Mouse (Mus musculus): Measurements from ENCODE around the gene Gm28635. TPM values are rescaled to one million over a fixed set of nuclear protein-coding genes. Genes with fewer than 3 reads are reported as not detected.

Gene Gm28635
- not detected in 2 replicates for total RNA-seq (2014; fragmentation: Nextera tagmentation)
- not detected in 2 replicates for total RNA-seq (2017)
- polyA plus RNA-seq (2012): not detected in 2 replicates

GRCm38 (mm10) chr2:84677968-84678880 is at the start of gene Gm28635, which contains the start of gene Med19:
Gene Gm28635, minus strand, starts transcription at chr2:84678041.
Gene Med19, plus strand, starts transcription at chr2:84678402.
- H3K9me3 ChIP-seq (replicated peaks): no peaks in the 10 kb centered on the region
- peaks cover 37% of the 10 kb centered on the region for H3K4me1 ChIP-seq (ENCODE audit: insufficient read depth, low read depth, low read length)
- no peak for TF ChIP-seq TAL1 (conservative IDR thresholded peaks at IDR 0.05; ENCODE audit: low read depth, low read length)
- DNase-seq (ENCODE audit: low spot score) (peak; percentile 90), ATAC-seq (ENCODE audit: extremely low read depth, insufficient number of reproducible peaks, low FRiP score, poor library complexity, severe bottlenecking) (peak; percentile 95)
- peaks cover 55% of the 10 kb centered on the region for H3K36me3 ChIP-seq (replicated peaks)
- peak within 1 kb of the TSS; percentile 98 for H3K4me3 ChIP-seq (ENCODE audit: low read depth, low read length)
- no peaks in the 10 kb centered on the region for H3K27me3 ChIP-seq (ENCODE audit: insufficient read depth, low read length)

DNA sequence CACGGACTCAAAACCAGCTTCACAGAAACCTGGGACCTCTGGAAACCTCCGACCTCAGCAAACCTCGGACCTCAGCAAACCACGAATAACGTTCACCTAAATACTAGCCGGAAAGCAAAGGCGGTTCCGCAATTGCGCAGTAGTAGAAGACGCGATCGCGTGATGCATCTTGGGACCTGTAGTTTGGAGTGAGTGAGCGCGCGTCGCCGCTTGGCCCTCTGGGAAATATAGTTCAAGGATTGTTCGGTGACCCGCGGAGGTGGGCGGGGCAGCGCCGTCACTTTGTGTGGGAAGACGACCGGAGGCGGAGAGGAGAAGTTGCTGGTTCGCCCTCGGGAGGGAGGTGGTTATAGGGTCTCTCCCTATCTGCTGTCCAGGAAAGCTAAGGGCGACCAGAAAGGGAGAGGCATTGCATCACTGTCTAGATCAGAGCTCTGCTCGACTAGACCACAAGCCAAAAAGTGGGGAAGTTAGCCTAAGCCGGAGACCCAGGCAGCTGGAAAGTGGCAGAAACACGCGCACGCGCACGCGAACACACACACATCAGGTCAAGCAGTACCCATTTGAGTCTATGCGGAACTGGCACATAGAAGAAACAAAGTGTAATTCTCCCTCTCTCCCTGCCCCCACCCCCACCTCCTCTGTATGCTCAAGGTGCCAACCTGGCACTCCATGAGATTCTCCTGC is 49.5 kb upstream of the Gm28635 start, which contains the start of gene Clp1:
Gene Clp1, minus strand, starts transcription at position 179 of the 687 bp plus-strand sequence.
- H3K4me1 ChIP-seq (ENCODE audit: insufficient read depth, low read depth, low read length): peaks cover 43% of the 10 kb centered on the region
- ATAC-seq (ENCODE audit: extremely low read depth, insufficient number of reproducible peaks, low FRiP score, poor library complexity, severe bottlenecking) (peak; percentile 98), DNase-seq (ENCODE audit: low spot score) (peak; percentile 82)
- H3K36me3 ChIP-seq (replicated peaks): peaks cover 33% of the 10 kb centered on the region
- TF ChIP-seq POLR2AphosphoS5 (IDR thresholded peaks at IDR 0.05; ENCODE audit: insufficient replicate concordance, low read depth, low read length) (0 out of 2 replicates have a peak, but pooled peaks have one; percentile 39), CTCF (IDR thresholded peaks at IDR 0.05; ENCODE audit: low read depth, low read length) (no peak)
- H3K9me3 ChIP-seq (replicated peaks): no peaks in the 10 kb centered on the region
- H3K27me3 ChIP-seq (ENCODE audit: insufficient read depth, low read length): 0 out of 2 replicates have a peak, but pooled peaks cover 2% of the 10 kb centered on the region
- peak within 1 kb of the TSS; percentile 73 for H3K4me3 ChIP-seq (ENCODE audit: low read depth, low read length)

- peaks cover 36% of the 10 kb centered on the region for H3K36me3 ChIP-seq (replicated peaks)
- DNase-seq (ENCODE audit: low spot score) (no peak), ATAC-seq (ENCODE audit: extremely low read depth, insufficient number of reproducible peaks, low FRiP score, poor library complexity, severe bottlenecking) (no peak)
Observed at GRCm38 (mm10) chr2:84726716-84727115, 48.9 kb upstream of the Gm28635 start.

GRCm38 (mm10) chr2:84725770-84726169 is 47.9 kb upstream of the Gm28635 start:
- ATAC-seq (ENCODE audit: extremely low read depth, insufficient number of reproducible peaks, low FRiP score, poor library complexity, severe bottlenecking): no peak
- H3K27me3 ChIP-seq (ENCODE audit: insufficient read depth, low read length): no peaks in the 10 kb centered on the region
- peaks cover 44% of the 10 kb centered on the region for H3K36me3 ChIP-seq (replicated peaks)
- no peak for DNase-seq (ENCODE audit: low spot score)
- H3K4me3 ChIP-seq (ENCODE audit: low read depth, low read length): peak overlapping the region; percentile 73; the same call in 1 of the 2 replicates
- no peaks in the 10 kb centered on the region for H3K9me3 ChIP-seq (replicated peaks)
- peaks cover 54% of the 10 kb centered on the region for H3K4me1 ChIP-seq (ENCODE audit: insufficient read depth, low read depth, low read length)
- TF ChIP-seq POLR2AphosphoS5 (IDR thresholded peaks at IDR 0.05; ENCODE audit: insufficient replicate concordance, low read depth, low read length): no peak
- TF ChIP-seq GATA2 (IDR thresholded peaks at IDR 0.05; ENCODE audit: borderline replicate concordance, low read depth, low read length): no peak
- no peak for TF ChIP-seq TAL1 (conservative IDR thresholded peaks at IDR 0.05; ENCODE audit: low read depth, low read length)
- no peak for TF ChIP-seq CTCF (IDR thresholded peaks at IDR 0.05; ENCODE audit: low read depth, low read length)
- TF ChIP-seq GATA1 (IDR thresholded peaks at IDR 0.05; ENCODE audit: borderline replicate concordance, low read length): no peak

More at GRCm38 (mm10) chr2:84726716-84727115, 48.9 kb upstream of the Gm28635 start:
- TF ChIP-seq GATA2 (IDR thresholded peaks at IDR 0.05; ENCODE audit: borderline replicate concordance, low read depth, low read length) (no peak), POLR2AphosphoS5 (IDR thresholded peaks at IDR 0.05; ENCODE audit: insufficient replicate concordance, low read depth, low read length) (no peak), GATA1 (IDR thresholded peaks at IDR 0.05; ENCODE audit: borderline replicate concordance, low read length) (no peak), TAL1 (conservative IDR thresholded peaks at IDR 0.05; ENCODE audit: low read depth, low read length) (no peak), CTCF (IDR thresholded peaks at IDR 0.05; ENCODE audit: low read depth, low read length) (no peak)
- Histone ChIP-seq H3K27me3 (ENCODE audit: insufficient read depth, low read length) (0 out of 2 replicates have a peak, but pooled peaks cover 2% of the 10 kb centered on the region), H3K4me3 (ENCODE audit: low read depth, low read length) (peak overlapping the region; percentile 73), H3K4me1 (ENCODE audit: insufficient read depth, low read depth, low read length) (peaks cover 45% of the 10 kb centered on the region), H3K9me3 (replicated peaks) (no peaks in the 10 kb centered on the region)

DNA sequence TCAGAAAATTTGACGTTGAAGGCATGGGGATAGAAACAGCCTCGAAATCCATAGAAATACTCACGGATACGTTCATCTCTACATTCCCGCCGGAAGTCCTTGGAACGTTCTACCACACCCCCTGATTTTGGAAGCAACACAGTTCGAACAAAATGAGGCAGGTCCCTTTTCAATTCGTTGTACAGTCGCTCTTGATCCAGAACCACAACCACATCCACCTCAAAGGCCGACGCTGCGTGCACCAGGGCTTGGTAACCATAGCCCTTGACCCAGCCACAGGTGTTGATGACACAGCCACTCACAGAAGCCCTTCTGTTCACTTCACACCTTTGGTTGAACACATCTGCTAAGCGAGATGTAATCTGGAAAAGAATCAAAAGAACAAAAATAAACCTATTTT is 46.0 kb upstream of the Gm28635 start:
- Histone ChIP-seq H3K36me3 (replicated peaks) (peaks cover 44% of the 10 kb centered on the region), H3K4me1 (ENCODE audit: insufficient read depth, low read depth, low read length) (peaks cover 47% of the 10 kb centered on the region), H3K27me3 (ENCODE audit: insufficient read depth, low read length) (no peaks in the 10 kb centered on the region), H3K9me3 (replicated peaks) (no peaks in the 10 kb centered on the region), H3K4me3 (ENCODE audit: low read depth, low read length) (no peak overlapping the region)
- DNase-seq (ENCODE audit: low spot score): no peak
- no peak for TF ChIP-seq GATA1 (IDR thresholded peaks at IDR 0.05; ENCODE audit: borderline replicate concordance, low read length)
- TF ChIP-seq CTCF (IDR thresholded peaks at IDR 0.05; ENCODE audit: low read depth, low read length): no peak
- no peak for TF ChIP-seq POLR2AphosphoS5 (IDR thresholded peaks at IDR 0.05; ENCODE audit: insufficient replicate concordance, low read depth, low read length)
- TF ChIP-seq GATA2 (IDR thresholded peaks at IDR 0.05; ENCODE audit: borderline replicate concordance, low read depth, low read length): no peak
- no peak for TF ChIP-seq TAL1 (conservative IDR thresholded peaks at IDR 0.05; ENCODE audit: low read depth, low read length)
- no peak for ATAC-seq (ENCODE audit: extremely low read depth, insufficient number of reproducible peaks, low FRiP score, poor library complexity, severe bottlenecking)

GRCm38 (mm10) chr2:84721182-84721581 is 43.3 kb upstream of the Gm28635 start:
- ATAC-seq (ENCODE audit: extremely low read depth, insufficient number of reproducible peaks, low FRiP score, poor library complexity, severe bottlenecking) (no peak), DNase-seq (ENCODE audit: low spot score) (no peak)
- Histone ChIP-seq H3K4me1 (ENCODE audit: insufficient read depth, low read depth, low read length) (peaks cover 52% of the 10 kb centered on the region), H3K27me3 (ENCODE audit: insufficient read depth, low read length) (no peaks in the 10 kb centered on the region), H3K9me3 (replicated peaks) (no peaks in the 10 kb centered on the region), H3K4me3 (ENCODE audit: low read depth, low read length) (no peak overlapping the region), H3K36me3 (replicated peaks) (peaks cover 44% of the 10 kb centered on the region)
- no peak for TF ChIP-seq GATA1 (IDR thresholded peaks at IDR 0.05; ENCODE audit: borderline replicate concordance, low read length)

Data from G1E (cell line).